Mouse (Mus musculus): ENCODE measurements at regions not wholly inside any gene's neighbourhood (a gene's known extent, or its start where the extent isn't known, plus 50 kb on each side); places are given as distances from the start of the nearest gene placed in this dataset.

- TF ChIP-seq CTCF (IDR thresholded peaks at IDR 0.05; ENCODE audit: low read depth), result no peak
- no peak for TF ChIP-seq EP300 (IDR thresholded peaks at IDR 0.05; ENCODE audit: low read depth)
Measured at GRCm38 (mm10) chr14:97115918-97116635, 597.2 kb upstream of the Klhl1 start.
